Mouse (Mus musculus) G1E (cell line): ENCODE data around the gene Rap1b.

Experiments used
- CTCF ChIP-seq: IDR thresholded peaks from 2 replicates; pipeline ENCODE4 v1.5.1; 2012; ENCODE audit warnings: low read depth, low read length, inconsistent platforms, mixed read lengths
- POLR2AphosphoS5 ChIP-seq: IDR thresholded peaks from 2 replicates; pipeline ENCODE4 v1.6.1; 2012; ENCODE audit warnings: low read depth, low read length, inconsistent platforms; ENCODE audit not compliant: insufficient replicate concordance

DNA sequence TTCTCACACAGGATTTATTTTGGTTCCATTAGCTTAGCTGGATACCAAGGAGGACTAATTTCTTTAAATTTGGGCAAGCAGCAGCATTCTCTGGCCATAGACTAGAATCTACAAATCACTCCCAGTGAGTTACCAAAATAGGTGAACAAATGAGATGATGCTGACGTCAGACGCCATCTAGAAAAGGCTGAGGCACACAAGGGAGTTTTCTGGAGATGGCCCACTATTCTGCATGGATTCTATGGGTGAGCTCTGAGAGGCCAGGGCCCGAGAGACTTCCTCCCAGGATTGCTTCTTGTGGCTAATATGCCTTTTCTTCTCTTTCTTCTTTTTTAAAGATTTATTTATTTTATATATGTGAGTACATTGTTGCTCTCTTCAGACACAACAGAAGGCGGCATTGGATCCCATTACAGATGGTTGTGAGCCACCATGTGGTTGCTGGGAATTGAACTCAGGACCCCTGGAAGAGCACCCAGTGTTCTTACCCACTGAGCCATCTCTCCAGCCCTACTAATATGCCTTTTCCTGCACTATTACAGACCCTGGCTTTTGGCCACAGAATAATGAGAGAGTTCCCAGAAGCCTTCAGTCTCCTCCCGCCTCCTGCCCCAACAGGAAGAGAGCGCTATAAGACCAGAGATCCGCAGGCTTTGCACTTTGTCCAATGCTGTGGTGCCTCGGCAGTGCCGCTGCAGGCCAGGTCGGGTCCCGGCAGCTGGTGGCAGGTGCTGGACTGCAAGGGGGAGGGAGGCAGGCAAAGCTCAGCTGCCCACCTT, 80.5 kb downstream of the Rap1b start:
- no peak for TF ChIP-seq CTCF
- TF ChIP-seq POLR2AphosphoS5: no peak
